Mouse (Mus musculus) duodenum, adult 2 months (tissue): ENCODE measurements around the gene Fbl. TPM values are rescaled to one million over a fixed set of nuclear protein-coding genes. Genes with fewer than 3 reads are reported as not detected.

Source experiments
- polyA plus RNA-seq: library from polyadenylated mRNA; depleted of rRNA; stranded (reverse); fragments of >200 nt; gene quantifications from 2 replicates; pipeline ENCODE4 v1.2.3, GENCODE M21; 2012; ENCODE audit warnings: low replicate concordance; rRNA removed

The Fbl gene
- polyA plus RNA-seq: 11.8 and 16.2 TPM in 2 replicates

GRCm38 (mm10) chr7:28169489-28170422 is at the start of gene Fbl:
TSS of gene Fbl (plus strand) at chr7:28169710.

GRCm38 (mm10) chr7:28129166-28129565 is 40.3 kb upstream of the Fbl start, which contains the start of gene 9530053A07Rik:
TSS of gene 9530053A07Rik (plus strand) at chr7:28129466.

GRCm38 (mm10) chr7:28179228-28179627 is 9.7 kb downstream of the Fbl start, which contains the start of gene Dyrk1b:
TSS of gene Dyrk1b (plus strand) at chr7:28179469.

Other genes starting within 250 kb of the Fbl start
- 0.06 and 0.16 TPM in 2 replicates for gene Zfp974, start 240.2 kb upstream of the Fbl start, polyA plus RNA-seq
- 0.11 and 0.21 TPM in 2 replicates for gene Zfp780b, start 190.5 kb upstream of the Fbl start, polyA plus RNA-seq
- gene Zfp850, start 155.6 kb upstream of the Fbl start, polyA plus RNA-seq: 0.07 and 0.09 TPM in 2 replicates
- 57.1 and 64.0 TPM in 2 replicates for gene Psmc4, start 119.6 kb upstream of the Fbl start, polyA plus RNA-seq
- 1,470 and 3,417 TPM in 2 replicates for gene Fcgbp, start 98.5 kb upstream of the Fbl start, polyA plus RNA-seq
- 0.05 and 0.14 TPM in 2 replicates for gene 9530053A07Rik, start 40.2 kb upstream of the Fbl start, polyA plus RNA-seq
- 35.8 and 47.2 TPM in 2 replicates for gene Dyrk1b, start 9.8 kb downstream of the Fbl start, polyA plus RNA-seq
- gene Eid2, start 98.2 kb downstream of the Fbl start, polyA plus RNA-seq: 2.1 and 3.1 TPM in 2 replicates
- gene Eid2b, start 108.0 kb downstream of the Fbl start, polyA plus RNA-seq: 5.6 and 9.5 TPM in 2 replicates
- not detected in 2 replicates for gene Selenov, start 121.5 kb downstream of the Fbl start, polyA plus RNA-seq
- 0.85 and 2.0 TPM in 2 replicates for gene Dll3, start 132.5 kb downstream of the Fbl start, polyA plus RNA-seq
- gene Timm50, start 142.4 kb downstream of the Fbl start, polyA plus RNA-seq: 62.6 and 69.2 TPM in 2 replicates
- 67.1 and 86.1 TPM in 2 replicates for gene Supt5, start 169.0 kb downstream of the Fbl start, polyA plus RNA-seq
- gene Rps16, start 180.9 kb downstream of the Fbl start, polyA plus RNA-seq: 542 and 682 TPM in 2 replicates
- gene Plekhg2, start 202.9 kb downstream of the Fbl start, polyA plus RNA-seq: 18.5 and 35.5 TPM in 2 replicates
- 75.8 and 210 TPM in 2 replicates for gene Zfp36, start 210.5 kb downstream of the Fbl start, polyA plus RNA-seq
- gene Med29, start 223.0 kb downstream of the Fbl start, polyA plus RNA-seq: 48.3 and 51.3 TPM in 2 replicates
- 81.7 and 153 TPM in 2 replicates for gene Paf1, start 223.2 kb downstream of the Fbl start, polyA plus RNA-seq